Mouse (Mus musculus): Measurements from ENCODE around the gene Nek6.

DNA sequence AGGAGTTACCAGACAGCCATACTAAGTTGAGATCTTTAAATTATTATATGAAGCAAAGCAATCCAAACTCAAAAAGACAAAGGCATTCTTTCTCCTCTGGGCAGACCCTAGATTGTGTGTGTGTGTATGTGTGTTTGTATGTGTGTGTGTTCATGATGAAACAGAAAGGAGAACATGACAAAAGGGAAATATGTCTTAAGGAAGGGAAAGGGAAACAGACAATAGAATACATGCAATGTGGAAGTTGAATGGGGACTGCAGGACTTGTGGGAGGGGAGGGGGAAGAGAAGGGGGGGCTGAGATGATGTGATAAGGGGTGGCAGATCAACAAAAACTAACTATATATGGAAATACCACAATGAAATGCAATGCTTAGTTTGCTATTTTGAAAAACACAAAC lies 13.8 kb upstream of the Nek6 start:
- TF ChIP-seq POLR2A (IDR thresholded peaks at IDR 0.05; ENCODE audit: control insufficient read depth, low read depth, low read length): no peak
- TF ChIP-seq CTCF (IDR thresholded peaks at IDR 0.05; ENCODE audit: control insufficient read depth, insufficient read depth, insufficient replicate concordance, low read depth, low read length): no peak
